Mouse (Mus musculus) liver, postnatal 0 days (tissue): Measurements from ENCODE around the gene Dsn1.

Experiments
- CTCF ChIP-seq: sonication (generic); IDR thresholded peaks from 2 replicates; pipeline ENCODE4 v1.5.1; 2016; ENCODE audit warnings: antibody characterized with exemption, low read depth
- EP300 ChIP-seq: IDR thresholded peaks from 2 replicates; pipeline ENCODE4 v1.6.1; 2016; ENCODE audit warnings: antibody characterized with exemption, low read depth, mild to moderate bottlenecking

DNA sequence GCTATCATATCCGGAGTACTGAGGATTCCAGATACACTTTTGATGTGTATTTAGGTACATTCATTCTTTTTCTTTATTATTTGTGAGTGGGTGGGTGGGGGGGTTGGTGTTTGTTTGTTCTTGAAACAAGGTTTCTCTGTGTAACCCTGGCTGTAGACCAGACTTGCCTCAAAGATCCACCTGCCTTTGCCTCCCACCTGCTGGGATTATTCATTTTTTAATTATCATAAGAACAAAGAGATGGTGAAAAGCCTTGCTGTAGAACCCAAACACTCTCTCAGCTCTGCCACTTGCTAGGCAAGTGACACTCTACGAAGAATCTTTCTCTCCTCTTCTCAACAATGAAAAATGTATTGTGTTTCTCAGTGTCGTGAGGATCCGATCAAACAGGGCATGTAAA, 12.3 kb upstream of the Dsn1 start:
- TF ChIP-seq CTCF, result no peak
- TF ChIP-seq EP300, result no peak
